Mouse (Mus musculus) liver, embryonic 12.5 days (tissue): ENCODE measurements around the gene Slc13a4. TPM values are rescaled to one million over a fixed set of nuclear protein-coding genes. Genes with fewer than 3 reads are reported as not detected.

Experiments used
- ATAC-seq: fragments of 200-750 bp; cut with Nextera tagmentation; 2 replicates; pipeline ENCODE4 v1.8.0; 2017; ENCODE audit warnings: moderate number of reproducible peaks, mild to moderate bottlenecking, moderate library complexity
- H3K27ac ChIP-seq: fragments of 300-500 bp; sonication (generic); 2 replicates; pipeline ENCODE4 v1.5.1; 2016; ENCODE audit warnings: mild to moderate bottlenecking
- H3K27me3 ChIP-seq: fragments of 300-500 bp; sonication (generic); replicated peaks from 2 replicates; pipeline ENCODE4 v1.6.1; 2016; ENCODE audit warnings: mild to moderate bottlenecking, moderate library complexity
- H3K36me3 ChIP-seq: fragments of 300-500 bp; sonication (generic); 2 replicates; pipeline ENCODE4 v1.6.1; 2016; ENCODE audit warnings: mild to moderate bottlenecking, moderate library complexity
- H3K4me1 ChIP-seq: fragments of 300-500 bp; sonication (generic); 2 replicates; pipeline ENCODE4 v1.6.1; 2016
- H3K4me2 ChIP-seq: fragments of 300-500 bp; sonication (generic); 2 replicates; pipeline ENCODE4 v1.6.1; 2016; ENCODE audit warnings: mild to moderate bottlenecking, moderate library complexity
- H3K4me3 ChIP-seq: fragments of 300-500 bp; sonication (generic); 2 replicates; pipeline ENCODE4 v1.5.1; 2016; ENCODE audit warnings: mild to moderate bottlenecking, moderate library complexity
- H3K9ac ChIP-seq: fragments of 300-500 bp; sonication (generic); 2 replicates; pipeline ENCODE4 v1.6.1; 2016; ENCODE audit warnings: mild to moderate bottlenecking, moderate library complexity
- H3K9me3 ChIP-seq: fragments of 300-500 bp; sonication (generic); replicated peaks from 2 replicates; pipeline ENCODE4 v1.6.1; 2016; ENCODE audit warnings: mild to moderate bottlenecking, moderate library complexity
- WGBS: fragments of 180-500 bp; shearing (Covaris S2); methylation state at CpG from one replicate; pipeline ENCODE4 v1.1.7; 2016; ENCODE audit not compliant: insufficient replicate concordance; 5-methylcytosine and 5-hydroxymethylcytosine counted together
- polyA plus RNA-seq: library from polyadenylated mRNA; unstranded; fragments of >200 nt; fragmentation: Nextera tagmentation; extraction: Ambion mirVana; gene quantifications from 2 replicates; pipeline ENCODE4 v1.2.1, GENCODE M21; 2016

Gene Slc13a4
- polyA plus RNA-seq, 1 experiment from 2014 or later = 0.25 TPM

DNA sequence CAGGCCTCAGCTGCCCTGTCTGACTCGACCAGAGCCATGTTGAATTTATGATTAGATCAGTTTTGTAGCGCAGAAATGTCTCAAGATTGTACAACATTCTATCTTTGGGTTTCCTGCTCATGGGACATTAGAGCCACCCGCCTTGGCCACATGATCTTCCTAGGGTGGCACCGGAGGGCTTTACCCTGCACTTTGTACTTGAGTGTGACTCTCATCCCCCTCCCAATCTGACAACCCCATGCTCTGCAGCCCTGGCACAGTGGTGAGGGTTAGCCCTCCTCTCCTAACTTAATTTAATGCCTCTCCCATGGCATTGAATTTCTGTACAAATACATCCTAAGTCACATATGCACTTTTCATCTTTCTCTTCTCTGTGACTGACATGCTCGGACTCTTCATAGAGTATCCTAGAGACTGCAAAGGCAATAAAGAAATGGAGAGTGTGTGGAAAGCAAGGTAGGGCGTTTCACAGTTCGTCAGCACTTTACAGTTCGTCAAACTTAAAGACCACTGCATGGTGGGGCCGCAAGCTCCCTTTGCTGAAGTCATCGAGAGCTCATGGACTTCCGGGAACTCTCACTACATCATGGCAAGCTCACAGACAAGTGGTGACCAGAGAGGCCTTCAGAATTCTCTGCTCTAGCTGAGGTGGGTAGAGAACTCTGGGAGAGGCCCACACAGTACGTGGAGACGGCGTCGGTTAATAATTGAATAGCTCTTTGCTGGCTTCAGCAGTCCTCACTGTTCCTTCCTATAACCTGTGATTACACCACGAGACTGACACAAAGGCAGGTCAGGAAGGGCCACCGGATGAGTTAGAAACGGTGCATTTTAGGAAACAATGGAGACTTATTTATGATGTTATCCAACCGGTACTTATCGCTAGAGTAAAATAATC is 35.8 kb downstream of the Slc13a4 start:
- ATAC-seq = no peak
- H3K4me3 ChIP-seq = no peak overlapping the region
- H3K4me2 ChIP-seq = no peak overlapping the region
- no peaks in the 10 kb centered on the region; the same call in 1 of the 2 replicates for H3K27me3 ChIP-seq
- H3K9me3 ChIP-seq = no peaks in the 10 kb centered on the region
- H3K9ac ChIP-seq = no peak overlapping the region
- 78% methylated on average over 20 of the region's 20 CpGs for WGBS
- H3K27ac ChIP-seq = no peak overlapping the region
- peaks cover 18% of the 10 kb centered on the region for H3K4me1 ChIP-seq
- no peaks in the 10 kb centered on the region for H3K36me3 ChIP-seq

DNA sequence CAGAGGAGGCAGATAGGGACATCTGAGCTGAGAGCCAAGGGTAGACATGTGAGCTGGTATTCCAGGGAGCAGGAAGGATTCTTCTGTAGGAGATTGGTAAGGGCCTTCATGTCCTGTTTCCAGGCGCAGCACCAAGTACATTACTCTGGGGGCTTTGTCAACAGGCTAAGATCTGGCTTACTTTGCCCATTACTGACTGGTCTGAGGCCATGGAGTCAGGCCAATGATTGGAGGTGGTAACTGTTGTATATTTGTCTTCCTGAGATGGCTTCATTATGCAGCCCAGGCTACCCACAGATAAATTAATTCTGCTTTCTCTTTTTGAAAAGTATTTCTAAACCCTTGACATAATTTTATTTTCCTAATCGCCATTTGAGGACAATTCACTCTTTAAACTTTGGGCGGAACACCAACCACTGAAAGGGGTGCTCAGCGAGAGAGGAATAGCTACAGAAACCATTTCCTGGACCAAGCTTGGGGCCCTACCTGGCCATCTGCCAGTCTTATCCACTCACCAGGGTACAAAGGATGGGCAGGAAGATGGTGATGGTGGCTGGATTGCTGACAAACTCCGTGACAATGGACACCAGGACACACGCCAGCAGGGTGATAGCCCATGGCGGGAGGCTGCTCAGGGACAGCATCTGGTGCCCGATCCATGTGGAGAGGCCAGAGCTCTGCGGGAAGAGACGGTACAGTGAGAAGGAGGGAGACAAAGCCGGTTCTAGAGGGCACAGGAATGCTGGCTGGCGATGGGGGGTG is 36.7 kb downstream of the Slc13a4 start:
- H3K27me3 ChIP-seq = no peaks in the 10 kb centered on the region; the same call in 1 of the 2 replicates
- no peaks in the 10 kb centered on the region for H3K9me3 ChIP-seq
- no peak overlapping the region for H3K9ac ChIP-seq
- no peak overlapping the region for H3K27ac ChIP-seq
- 80% methylated on average over 12 of the region's 12 CpGs for WGBS
- H3K4me2 ChIP-seq = no peak overlapping the region
- H3K4me1 ChIP-seq = peaks cover 18% of the 10 kb centered on the region
- peaks cover 3% of the 10 kb centered on the region; the same call in 1 of the 2 replicates for H3K36me3 ChIP-seq
- no peak for ATAC-seq
- H3K4me3 ChIP-seq = no peak overlapping the region

DNA sequence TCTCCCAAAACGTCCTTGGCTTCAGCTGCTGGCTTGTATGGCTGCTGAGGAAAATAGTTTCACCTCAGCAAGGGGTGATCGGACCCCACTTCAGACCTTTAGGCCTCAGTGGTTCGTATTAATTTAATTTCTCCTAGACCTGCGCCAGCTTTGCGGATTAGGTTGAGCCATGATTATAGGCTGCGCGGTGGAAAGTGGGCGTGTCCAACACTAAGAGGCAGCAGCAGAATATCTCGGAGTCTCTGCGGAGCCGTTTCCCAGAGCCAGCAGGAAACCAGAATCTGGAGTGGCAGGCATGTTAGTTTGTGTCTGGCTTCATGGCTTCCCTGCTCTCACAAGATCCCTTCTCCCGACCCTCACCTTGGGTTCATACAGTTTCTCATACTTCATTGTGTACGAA is 38.3 kb downstream of the Slc13a4 start:
- Histone ChIP-seq H3K27ac (no peak overlapping the region), H3K4me3 (no peak overlapping the region), H3K4me2 (peak overlapping the region; percentile 23; the same call in 1 of the 2 replicates), H3K36me3 (peaks cover 8% of the 10 kb centered on the region), H3K9ac (no peak overlapping the region), H3K4me1 (peaks cover 18% of the 10 kb centered on the region), H3K27me3 (no peaks in the 10 kb centered on the region; the same call in 1 of the 2 replicates), H3K9me3 (no peaks in the 10 kb centered on the region)
- no peak for ATAC-seq
- WGBS = 65% methylated on average over 13 of the region's 13 CpGs

DNA sequence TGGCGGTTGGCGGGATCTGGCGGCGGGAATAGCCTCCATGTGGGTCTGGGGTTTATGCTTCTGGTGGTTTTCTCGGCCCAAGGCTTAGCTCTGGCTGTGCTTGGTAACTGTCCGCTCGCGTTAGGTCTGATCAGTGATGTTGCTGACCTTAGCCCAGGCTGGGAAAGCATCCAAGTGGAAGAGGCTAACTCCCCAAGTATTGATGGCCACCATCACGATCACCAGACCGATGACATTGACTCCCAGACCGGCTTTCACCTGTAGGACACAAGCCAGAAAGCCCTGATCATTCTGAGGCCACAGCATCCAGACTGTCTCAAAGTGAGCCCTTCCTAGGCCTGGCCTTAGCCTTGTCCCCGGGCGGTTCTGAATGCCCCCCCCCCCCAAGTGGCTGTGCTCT is 39.2 kb downstream of the Slc13a4 start:
- 90% methylated on average over 13 of the region's 13 CpGs for WGBS
- Histone ChIP-seq H3K27ac (no peak overlapping the region), H3K9me3 (no peaks in the 10 kb centered on the region), H3K27me3 (no peaks in the 10 kb centered on the region; the same call in 1 of the 2 replicates), H3K36me3 (peaks cover 17% of the 10 kb centered on the region), H3K4me3 (no peak overlapping the region), H3K4me1 (peaks cover 18% of the 10 kb centered on the region), H3K4me2 (no peak overlapping the region), H3K9ac (no peak overlapping the region)
- no peak for ATAC-seq

DNA sequence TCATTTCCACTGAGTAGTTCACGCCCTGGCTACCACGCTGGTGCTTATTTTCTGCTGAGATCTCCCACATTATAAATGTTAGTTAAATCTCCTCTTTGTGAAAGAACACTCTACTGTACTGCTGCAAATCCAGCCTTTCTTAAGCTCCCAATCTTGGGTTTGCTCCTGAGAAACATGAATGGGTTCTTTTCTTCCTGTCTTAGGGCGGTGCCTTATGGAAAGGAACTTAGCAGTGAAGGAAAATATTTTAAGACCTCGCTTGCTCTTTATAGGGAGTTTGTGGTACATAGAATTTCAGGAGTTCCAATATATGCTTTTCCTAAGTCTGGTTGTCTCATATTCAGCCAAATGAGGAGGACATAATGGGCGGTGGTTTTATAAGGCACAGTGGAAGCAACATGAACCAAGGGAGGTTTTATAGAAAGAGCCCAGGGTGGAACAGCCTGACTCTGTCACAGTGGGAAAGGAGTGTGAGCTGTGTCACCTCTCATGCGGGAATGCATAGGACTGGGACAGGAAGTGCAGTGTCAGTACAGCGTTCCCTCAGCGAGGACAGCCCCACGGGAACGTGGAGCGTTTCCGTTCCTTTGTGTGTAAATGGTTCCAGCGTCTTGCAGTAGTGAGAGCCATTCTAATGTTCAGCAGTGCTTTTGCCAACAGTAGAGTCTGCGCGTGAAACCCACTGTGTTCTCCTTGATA is 42.2 kb downstream of the Slc13a4 start:
- no peak overlapping the region for H3K9ac ChIP-seq
- no peak overlapping the region for H3K27ac ChIP-seq
- WGBS = 78% methylated on average over 15 of the region's 15 CpGs
- H3K4me2 ChIP-seq = no peak overlapping the region
- no peaks in the 10 kb centered on the region for H3K9me3 ChIP-seq
- H3K27me3 ChIP-seq = no peaks in the 10 kb centered on the region; the same call in 1 of the 2 replicates
- H3K4me3 ChIP-seq = no peak overlapping the region
- ATAC-seq = no peak
- H3K36me3 ChIP-seq = peaks cover 47% of the 10 kb centered on the region
- peaks cover 24% of the 10 kb centered on the region for H3K4me1 ChIP-seq

DNA sequence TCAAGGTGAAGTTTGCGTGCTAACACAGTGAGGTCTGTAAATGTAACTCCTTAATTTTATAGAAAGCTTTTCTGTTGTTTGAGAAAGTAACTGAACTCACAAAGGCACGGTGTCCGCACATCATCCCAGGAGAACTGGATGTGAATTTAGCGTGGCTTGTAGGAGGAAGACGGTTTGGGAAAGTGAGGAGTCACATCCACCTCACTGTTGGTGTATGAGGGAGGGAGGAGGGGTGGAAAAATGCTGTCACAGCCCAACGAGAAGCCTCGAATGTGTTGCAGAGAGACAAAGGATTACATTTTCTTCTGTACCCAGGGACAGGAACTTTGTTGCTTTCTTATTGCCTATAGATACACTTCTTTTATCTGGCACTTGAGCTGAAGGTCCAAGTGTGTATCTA is 47.4 kb downstream of the Slc13a4 start:
- Histone ChIP-seq H3K9ac (no peak overlapping the region), H3K27ac (peak overlapping the region; percentile 62; the same call in 1 of the 2 replicates), H3K4me1 (peaks cover 58% of the 10 kb centered on the region), H3K36me3 (peaks cover 57% of the 10 kb centered on the region), H3K27me3 (no peaks in the 10 kb centered on the region), H3K4me3 (no peak overlapping the region), H3K4me2 (no peak overlapping the region), H3K9me3 (no peaks in the 10 kb centered on the region)
- 72% methylated on average over 7 of the region's 7 CpGs for WGBS
- ATAC-seq = no peak

DNA sequence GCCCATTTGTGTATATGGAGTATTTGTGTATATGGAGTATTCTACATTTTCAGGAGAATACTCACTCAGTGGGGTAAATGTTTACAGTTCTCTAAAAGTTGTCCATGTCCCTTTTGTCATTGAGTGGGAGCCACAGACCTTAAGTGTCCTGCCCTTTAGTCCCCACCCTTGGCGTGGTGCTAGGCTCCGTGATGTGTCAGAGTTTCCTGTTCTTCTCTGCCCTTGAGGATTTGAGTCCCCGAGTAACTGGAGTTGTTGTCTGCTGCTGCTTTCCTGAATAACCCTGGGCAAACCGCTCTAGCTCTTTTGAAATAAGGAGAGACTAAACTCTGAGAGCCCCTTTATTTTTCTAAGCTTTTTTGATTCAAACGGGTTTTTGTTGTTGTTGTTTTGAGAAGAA is 48.4 kb downstream of the Slc13a4 start:
- H3K9ac ChIP-seq = 0 out of 2 replicates have a peak overlapping the region, but pooled peaks have one; percentile 14
- ATAC-seq = no peak
- H3K27ac ChIP-seq = peak overlapping the region; percentile 62; the same call in 1 of the 2 replicates
- no peaks in the 10 kb centered on the region for H3K9me3 ChIP-seq
- peaks cover 55% of the 10 kb centered on the region for H3K36me3 ChIP-seq
- H3K4me2 ChIP-seq = peak overlapping the region; percentile 79
- peaks cover 68% of the 10 kb centered on the region for H3K4me1 ChIP-seq
- no peak overlapping the region for H3K4me3 ChIP-seq
- H3K27me3 ChIP-seq = no peaks in the 10 kb centered on the region
- WGBS = 48% methylated on average over 5 of the region's 5 CpGs

DNA sequence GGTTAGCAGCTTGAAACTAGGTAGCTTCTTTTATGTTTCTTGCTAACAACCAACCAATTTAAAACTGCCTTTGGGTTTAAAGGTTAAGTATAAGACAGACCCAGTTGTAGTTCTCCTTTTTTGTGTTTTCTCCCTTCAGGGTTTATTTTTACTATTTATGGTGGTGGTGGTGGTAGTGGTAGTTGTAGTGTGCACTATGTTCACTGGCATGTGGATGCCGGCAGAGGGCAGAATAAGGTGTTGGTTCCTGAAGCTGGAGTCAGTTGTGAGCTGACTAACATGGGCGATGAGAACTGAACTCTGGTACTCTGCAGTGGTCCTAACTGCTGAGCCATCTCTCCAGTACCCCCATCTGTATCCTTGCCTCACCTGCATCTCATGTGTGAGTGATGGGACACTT is 49.0 kb downstream of the Slc13a4 start:
- H3K4me2 ChIP-seq = peak overlapping the region; percentile 79
- peaks cover 74% of the 10 kb centered on the region for H3K4me1 ChIP-seq

DNA sequence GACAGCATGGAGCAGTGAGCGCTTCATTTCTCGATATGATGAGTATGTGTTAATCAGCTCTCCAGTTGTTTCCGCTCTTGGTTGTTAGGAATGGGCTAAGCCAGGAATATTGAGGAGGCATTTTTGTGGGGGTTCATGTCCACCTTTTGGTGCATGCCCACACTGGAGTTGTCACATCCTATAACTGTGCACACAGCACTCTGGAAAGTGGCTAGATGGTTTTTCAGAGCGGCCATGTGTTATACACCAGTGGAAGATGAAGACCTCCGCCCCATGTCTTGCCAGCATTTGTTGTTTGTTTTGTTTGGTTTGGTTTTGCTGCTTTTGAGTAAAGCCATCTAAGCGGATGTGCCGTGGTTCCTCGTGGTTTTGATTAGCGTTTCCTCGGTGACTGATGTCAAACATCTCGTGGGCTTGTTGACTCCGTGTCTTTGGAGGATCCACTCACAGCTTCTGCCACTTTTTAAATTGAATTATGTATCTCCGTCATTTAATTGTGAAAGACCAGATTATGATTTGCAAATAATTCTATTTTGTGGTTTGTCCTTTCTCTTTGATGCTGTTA is 50.2 kb downstream of the Slc13a4 start:
- peak overlapping the region; percentile 98 for H3K27ac ChIP-seq
- no peaks in the 10 kb centered on the region for H3K9me3 ChIP-seq
- H3K4me1 ChIP-seq = peaks cover 81% of the 10 kb centered on the region
- peaks cover 37% of the 10 kb centered on the region for H3K36me3 ChIP-seq
- WGBS = 60% methylated on average over 13 of the region's 13 CpGs
- peak overlapping the region; percentile 86 for H3K4me3 ChIP-seq
- H3K4me2 ChIP-seq = peak overlapping the region; percentile 79
- ATAC-seq = no peak
- no peaks in the 10 kb centered on the region for H3K27me3 ChIP-seq
- peak overlapping the region; percentile 67 for H3K9ac ChIP-seq

More for the DNA sequence above, 49.0 kb downstream of the Slc13a4 start:
- Histone ChIP-seq H3K9ac (0 out of 2 replicates have a peak overlapping the region, but pooled peaks have one; percentile 32), H3K27me3 (no peaks in the 10 kb centered on the region), H3K27ac (no peak overlapping the region), H3K9me3 (no peaks in the 10 kb centered on the region), H3K4me3 (no peak overlapping the region), H3K36me3 (peaks cover 49% of the 10 kb centered on the region)
- ATAC-seq = no peak
- 89% methylated on average over 2 of the region's 2 CpGs for WGBS

DNA sequence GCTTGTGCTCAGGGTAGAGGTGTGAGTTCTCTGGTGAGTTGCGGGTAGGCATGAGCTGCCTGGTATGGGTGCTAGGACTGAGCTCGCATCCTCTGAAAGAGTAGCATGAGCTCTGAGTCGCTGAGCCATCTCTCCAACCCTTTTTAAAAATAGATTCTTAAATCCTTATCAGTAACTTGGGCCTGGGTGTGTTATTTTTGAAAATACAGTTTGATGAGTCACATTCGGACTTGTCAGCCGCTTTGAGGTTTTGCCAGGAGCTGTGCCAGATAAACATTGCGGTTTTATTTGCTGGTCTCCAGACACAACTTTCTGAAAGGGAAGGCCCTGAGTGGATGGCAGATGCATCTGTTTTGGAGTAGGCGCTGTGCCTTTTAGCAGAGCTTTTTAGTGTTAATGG is 51.2 kb downstream of the Slc13a4 start:
- Histone ChIP-seq H3K27ac (peak overlapping the region; percentile 98), H3K4me3 (peak overlapping the region; percentile 86), H3K36me3 (peaks cover 27% of the 10 kb centered on the region), H3K4me2 (peak overlapping the region; percentile 79), H3K9me3 (no peaks in the 10 kb centered on the region), H3K27me3 (no peaks in the 10 kb centered on the region), H3K4me1 (peaks cover 87% of the 10 kb centered on the region), H3K9ac (peak overlapping the region; percentile 96)
- peak; percentile 55 for ATAC-seq
- 13% methylated on average over 7 of the region's 7 CpGs for WGBS

DNA sequence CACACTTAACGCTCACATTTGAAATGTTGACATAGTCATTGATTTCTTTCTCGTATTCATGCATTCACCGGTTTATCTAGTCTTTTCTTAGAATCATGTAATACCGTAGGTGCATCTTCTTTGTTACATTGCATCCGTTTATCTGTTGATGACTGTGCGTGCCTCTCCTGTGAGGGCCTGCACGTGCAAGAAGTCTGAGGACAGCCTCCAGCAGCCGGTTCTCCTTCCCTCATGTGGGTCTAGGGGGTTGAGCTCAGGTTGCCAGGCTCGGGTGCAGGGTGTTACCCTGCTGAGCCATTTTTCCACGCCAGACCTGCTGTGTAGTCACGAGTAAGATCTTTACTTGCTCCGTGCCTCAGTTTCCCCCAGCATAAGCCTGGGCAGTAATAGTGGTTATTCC is 52.9 kb downstream of the Slc13a4 start:
- Histone ChIP-seq H3K4me2 (peak overlapping the region; percentile 79), H3K4me3 (peak overlapping the region; percentile 86), H3K36me3 (peaks cover 10% of the 10 kb centered on the region), H3K9me3 (no peaks in the 10 kb centered on the region), H3K4me1 (peaks cover 73% of the 10 kb centered on the region), H3K27ac (peak overlapping the region; percentile 98), H3K27me3 (no peaks in the 10 kb centered on the region), H3K9ac (peak overlapping the region; percentile 96)
- 45% methylated on average over 12 of the region's 12 CpGs for WGBS
- ATAC-seq = peak; percentile 41; the same call in 1 of the 2 replicates
